Mouse (Mus musculus): ENCODE data around the gene Grin2d. TPM values are rescaled to one million over a fixed set of nuclear protein-coding genes. Genes with fewer than 3 reads are reported as not detected.
A peak's percentile ranks its signal among the peaks of the same experiment; 100 is the strongest.

Gene Grin2d
- total RNA-seq, 2 experiments from 2014 or later = 0.66 to 0.67 TPM

GRCm38 (mm10) chr7:45856950-45857901 lies 21.0 kb downstream of the Grin2d start:
- DNase-seq (ENCODE audit: low spot score in 2 of 2) = no peak

DNA sequence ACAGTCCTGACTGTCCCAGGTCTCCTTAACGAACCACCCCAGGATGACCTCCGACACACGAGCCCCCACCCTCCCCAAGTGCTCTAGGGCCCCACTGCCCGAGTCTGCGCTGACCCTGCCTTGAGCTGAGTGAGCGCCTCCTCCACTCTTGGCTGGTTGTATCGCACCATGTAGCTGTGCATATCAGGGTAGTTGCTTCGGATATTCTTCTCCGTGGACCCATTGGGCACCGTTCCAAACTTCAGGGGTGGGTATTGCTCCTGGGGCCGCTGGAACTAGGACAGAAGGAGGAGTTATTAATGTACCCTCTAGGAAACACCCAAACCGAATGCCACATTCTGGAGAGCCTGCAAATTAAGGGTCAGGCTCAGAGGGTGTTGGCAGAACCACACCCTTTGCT lies 25.1 kb downstream of the Grin2d start:
- no peak for DNase-seq (ENCODE audit: low spot score in 2 of 2)

- DNase-seq (ENCODE audit: low spot score in 2 of 2) = no peak
Measured at GRCm38 (mm10) chr7:45850661-45851060, 27.5 kb downstream of the Grin2d start.

DNA sequence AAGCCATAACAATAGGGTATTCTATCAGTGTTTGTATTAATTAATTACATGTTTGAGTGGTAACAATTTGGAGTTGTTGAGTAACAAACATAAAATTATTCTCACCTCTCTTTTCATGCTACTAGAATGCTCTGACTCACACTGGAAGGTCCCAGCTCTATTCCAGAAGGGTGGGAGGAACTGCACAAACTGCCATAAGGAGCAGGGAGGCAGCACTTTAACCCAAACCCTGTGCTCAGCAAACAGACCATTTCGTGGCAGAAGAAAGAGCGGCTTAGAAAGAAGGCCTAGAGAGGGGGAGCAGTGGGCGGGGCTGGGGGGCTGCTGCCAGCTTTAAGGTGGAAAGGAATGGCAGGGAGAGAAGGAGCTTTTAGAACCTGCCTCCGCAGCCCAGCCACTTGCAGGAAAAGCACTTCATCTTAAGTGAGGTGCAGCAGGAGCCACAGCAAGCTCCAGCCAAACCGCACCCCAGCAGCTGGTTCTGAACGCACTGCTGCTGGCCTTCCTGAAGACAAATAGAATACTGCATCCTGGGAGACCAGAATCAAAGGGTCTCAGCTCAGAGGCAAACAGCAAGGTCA lies 29.6 kb downstream of the Grin2d start:
- no peak for DNase-seq (ENCODE audit: low spot score in 2 of 2)

DNA sequence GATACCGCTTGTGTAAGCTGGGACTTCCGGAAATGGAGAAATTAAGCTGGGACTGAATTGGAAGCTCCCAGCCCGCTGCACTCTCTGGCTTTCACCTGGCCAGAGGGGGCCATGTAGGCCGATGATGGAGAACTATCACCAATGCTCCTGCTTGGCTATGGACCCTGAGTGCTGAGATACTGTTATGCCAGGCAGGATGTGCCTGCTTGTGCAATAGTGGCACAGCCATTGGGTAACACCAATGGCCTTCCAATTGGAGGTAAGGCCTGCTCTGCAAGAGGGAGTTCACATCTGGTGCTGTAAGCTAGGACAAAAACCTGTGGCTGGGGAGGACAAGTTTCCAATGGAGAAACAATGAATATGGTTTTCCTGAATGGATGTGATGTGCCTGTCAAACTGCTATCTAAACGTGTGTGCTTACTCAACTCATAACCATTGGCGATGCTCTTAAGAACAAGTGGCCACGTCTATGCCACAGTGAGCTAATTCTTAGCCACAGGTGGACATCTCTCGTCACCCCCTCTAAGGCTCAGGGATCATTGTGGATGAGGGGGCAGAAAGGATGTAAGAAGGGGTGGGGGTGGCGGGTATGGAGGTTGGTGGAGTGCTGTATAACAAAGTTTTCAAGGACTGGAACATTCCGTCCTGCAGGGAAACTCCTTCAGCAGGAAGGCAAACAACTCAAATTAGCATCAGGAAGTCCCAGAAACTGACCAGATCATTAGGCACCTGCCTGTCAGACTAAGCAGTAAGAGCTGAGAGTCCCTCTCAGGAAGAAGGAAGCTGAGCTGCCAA lies 35.0 kb downstream of the Grin2d start:
- no peak for DNase-seq (ENCODE audit: low spot score in 2 of 2)

GRCm38 (mm10) chr7:45833924-45834323 lies 44.3 kb downstream of the Grin2d start:
- no peak for DNase-seq (ENCODE audit: low spot score in 2 of 2)

DNA sequence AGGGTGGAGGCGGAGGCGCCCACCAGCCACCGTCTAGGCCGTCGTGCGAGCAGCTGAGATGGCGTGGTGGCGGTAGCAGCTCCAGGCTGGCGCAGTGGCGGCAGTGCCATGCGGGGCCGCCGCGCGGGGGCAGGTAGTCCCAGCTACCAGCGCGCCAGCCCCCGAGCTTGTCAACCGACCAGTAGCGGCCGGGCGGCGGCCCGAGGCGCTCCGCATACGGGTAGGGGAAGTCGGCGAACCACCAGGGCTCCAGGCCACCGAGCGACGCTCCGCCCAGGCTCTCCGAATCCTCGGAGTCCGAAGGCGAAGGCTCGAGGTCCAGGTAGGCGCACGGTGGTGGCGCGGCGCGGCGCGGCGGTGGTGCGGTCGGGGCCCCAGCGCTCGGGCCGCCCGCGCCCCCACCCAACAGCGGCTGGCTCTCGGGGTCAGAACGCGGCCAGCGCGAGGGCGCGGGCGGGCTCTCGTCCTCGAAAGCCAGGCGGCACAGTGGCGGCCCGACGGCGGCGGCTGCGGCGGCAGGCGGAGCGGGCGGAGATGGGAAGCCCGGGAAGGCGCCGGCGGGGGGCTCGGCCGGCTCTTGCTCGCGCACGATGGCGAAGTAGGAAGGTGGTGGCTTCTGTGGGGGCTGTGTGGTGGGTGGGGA lies 44.9 kb downstream of the Grin2d start:
- DNase-seq (ENCODE audit: low spot score in 2 of 2) = no peak

DNA sequence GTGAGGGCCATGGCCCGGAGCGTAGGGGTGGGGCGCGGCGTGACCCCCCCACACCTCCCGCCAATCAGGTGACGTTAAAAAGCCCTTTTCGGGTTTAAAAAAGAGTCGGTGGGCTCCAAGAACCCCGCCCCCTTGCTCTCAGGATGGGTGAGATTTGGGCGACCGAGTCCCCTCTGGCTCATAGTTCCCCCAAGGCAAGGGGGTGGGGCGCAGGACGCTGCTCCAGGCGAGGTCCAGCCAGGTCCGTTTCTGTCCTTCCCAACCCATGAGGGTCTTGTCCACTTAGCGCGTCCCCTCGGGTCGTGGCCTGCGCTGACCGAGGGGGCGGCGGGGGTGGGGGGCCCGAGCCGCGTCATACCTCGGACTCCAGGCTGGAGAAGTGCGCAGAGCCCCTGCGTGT lies 45.8 kb downstream of the Grin2d start:
- no peak for DNase-seq (ENCODE audit: low spot score in 2 of 2)

DNA sequence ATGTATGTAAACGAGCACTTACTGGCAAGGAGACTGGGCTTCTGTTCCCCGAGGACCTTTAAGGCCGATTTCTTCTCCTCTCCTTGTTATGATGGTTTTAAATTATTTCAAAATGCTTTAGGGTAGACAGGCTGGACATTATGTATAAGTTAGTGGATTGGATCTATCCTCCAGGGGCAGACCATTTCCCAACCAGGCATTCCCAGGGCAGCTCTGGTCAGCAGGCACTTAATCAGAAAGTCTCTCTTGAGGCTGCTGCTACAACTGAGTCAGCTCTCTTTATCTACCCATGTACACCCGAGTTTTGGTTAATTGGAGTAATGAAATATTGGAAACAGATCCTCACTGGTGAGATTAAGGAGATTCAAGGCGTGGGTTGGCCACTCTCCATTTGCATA lies 47.1 kb downstream of the Grin2d start:
- no peak for DNase-seq (ENCODE audit: low spot score in 2 of 2)

DNA sequence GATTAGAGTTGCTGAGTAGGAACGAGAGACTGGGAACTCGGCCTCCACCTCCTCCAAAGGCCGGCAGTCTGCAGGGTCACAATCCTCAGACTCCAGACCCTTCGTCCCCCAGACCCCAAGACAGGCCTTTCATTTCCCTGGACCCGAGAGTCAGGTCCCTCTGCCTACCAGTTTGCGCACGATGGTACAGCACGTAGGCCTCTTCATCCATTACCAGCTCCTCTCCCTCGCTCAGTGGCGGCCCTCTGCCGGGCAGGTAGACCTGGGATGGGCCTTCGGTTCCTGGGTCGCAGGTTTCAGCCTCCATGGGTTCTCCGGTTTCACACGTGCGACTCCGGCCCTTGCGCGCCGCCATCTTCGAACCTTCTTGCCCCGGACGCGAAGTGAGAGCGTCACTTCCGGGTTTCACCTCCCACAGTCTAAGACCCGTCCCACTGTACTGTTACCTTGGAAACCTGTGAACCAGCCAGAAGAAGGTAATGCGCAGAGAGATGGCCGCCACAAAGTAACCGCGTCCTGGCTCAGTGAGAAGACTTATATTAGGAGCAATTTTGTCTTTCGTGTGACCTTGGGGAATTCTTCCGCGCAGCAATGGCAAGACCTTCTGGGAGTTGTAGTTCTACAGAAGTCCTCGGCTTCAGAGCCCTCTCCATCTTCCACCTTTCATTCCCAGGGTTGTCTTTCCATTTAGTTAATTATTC lies 47.6 kb downstream of the Grin2d start, which contains the start of gene Grwd1:
Gene Grwd1, minus strand, starts transcription at position 518 of the 701 bp plus-strand sequence.
- peak; percentile 77 to 81 for DNase-seq (ENCODE audit: low spot score in 2 of 2)

- no peak for DNase-seq (ENCODE audit: low spot score in 2 of 2)
Measured at GRCm38 (mm10) chr7:45826631-45827030, 51.5 kb downstream of the Grin2d start.

DNA sequence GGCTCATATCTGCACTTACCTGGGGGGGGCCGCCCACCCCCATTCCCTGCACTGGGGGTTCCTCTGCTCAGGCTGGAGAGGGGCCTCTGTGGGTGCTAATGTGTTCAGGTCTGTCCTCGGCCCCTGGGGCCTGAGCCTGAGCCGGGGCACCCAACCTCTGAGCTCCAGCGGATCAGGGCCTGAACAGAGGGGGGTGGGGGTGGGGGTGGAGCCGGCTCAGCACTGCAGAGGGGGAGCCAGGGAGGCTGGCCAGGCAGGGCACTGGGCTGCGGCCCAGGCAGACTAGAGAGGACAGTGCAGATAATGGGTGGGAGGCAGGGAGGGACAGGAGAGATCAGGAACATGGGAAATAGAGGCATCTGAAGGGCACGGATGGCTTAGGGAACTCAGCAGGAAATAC lies 53.6 kb downstream of the Grin2d start, which contains the start of gene Kcnj14:
Gene Kcnj14, minus strand, starts transcription at position 185 of the 400 bp plus-strand sequence.
- no peak for DNase-seq (ENCODE audit: low spot score in 2 of 2)

GRCm38 (mm10) chr7:45820913-45821312 lies 57.3 kb downstream of the Grin2d start:
- DNase-seq (ENCODE audit: low spot score in 2 of 2) = no peak

- DNase-seq (ENCODE audit: low spot score in 2 of 2) = no peak
Measured at GRCm38 (mm10) chr7:45819843-45820242, 58.3 kb downstream of the Grin2d start.

DNA sequence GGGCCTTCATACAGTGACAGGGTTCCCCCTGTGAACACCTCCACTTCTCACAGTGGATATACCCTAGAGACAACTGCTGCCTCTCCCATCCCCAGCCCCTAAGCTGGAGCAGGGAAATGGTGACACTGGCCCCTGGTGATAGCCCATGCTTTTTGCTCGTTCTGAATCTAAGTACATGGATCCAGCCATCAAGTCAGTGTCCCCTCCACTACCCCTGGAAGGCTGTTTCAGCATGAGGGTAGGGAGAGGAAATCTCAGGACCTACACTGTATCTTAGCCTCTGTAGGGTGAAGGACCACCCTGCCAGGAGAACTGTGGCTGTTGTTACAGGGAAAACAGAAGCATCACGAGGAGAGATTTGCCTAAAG lies 62.2 kb downstream of the Grin2d start:
- no peak for DNase-seq (ENCODE audit: low spot score in 2 of 2)

- no peak for DNase-seq (ENCODE audit: low spot score in 2 of 2)
Measured at GRCm38 (mm10) chr7:45815323-45815983, 62.7 kb downstream of the Grin2d start.

DNA sequence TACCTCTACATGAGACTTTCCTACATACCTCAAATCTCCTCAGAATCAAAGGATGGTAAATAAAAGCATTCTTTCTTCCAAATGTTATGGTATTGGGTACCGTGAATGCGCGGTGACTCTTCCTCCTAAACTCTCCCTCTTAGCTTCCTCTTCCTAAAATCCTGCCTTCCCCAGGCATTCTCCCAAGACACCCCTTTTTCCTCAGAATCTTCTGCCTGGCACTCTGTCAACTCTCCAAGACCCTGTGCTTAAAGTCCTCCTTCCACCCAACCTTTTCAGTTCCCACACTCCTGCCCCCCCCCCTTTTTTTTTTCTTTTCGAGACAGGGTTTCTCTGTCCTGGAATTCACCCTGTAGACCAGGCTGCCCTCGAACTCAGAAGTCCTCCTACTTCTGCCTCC lies 63.3 kb downstream of the Grin2d start:
- no peak for DNase-seq (ENCODE audit: low spot score in 2 of 2)

DNA sequence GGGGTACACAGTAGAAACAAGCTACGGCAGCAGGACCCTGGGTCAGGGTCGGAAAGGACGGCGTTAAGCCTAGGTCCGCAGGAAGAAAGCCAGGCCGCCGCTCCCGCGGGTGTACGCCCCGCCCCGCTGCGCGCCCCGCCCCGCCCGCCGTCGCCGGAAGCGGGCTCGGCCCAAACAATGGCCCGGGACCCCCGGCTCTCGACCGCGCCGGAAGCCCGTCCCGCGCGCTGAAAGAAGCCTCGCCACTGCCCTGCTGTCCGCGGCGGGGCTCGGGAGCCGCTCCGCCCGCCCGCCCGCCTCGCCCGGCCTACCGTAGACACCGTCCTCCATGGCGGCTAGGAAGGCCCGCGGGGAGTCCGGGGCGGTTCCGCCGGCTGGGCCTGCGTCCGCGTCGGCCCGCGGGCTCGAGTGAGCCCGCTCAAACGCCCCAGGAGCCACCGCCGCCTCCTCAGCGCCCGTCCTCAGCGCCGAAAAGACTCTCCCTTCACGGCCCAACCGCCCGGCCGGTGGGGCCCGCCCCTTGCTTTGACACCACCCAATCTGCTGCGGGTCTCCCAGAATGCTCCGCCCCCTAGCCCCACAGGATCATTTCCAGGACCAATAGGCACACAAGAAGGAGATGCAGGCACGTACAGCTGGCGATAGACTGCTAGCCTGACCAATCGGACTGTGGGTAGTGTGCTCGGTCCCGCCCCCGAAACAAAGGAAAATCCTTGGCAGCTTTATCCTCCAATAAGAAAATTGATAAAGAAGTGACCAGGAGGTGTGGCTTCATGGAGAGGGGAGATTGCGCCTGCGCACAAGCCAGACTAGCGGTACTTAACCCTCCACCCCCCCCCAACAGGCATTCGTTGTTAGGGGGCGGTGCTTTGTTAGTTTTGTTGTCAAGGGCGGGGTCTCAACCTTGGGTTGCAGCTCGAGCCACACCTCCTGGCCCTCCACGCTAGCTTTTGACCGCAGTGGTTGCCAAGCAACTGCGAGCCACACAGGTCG lies 64.1 kb downstream of the Grin2d start, which contains the start of gene Cyth2:
Gene Cyth2, minus strand, starts transcription at position 795 of the 993 bp plus-strand sequence.
- DNase-seq (ENCODE audit: low spot score in 2 of 2) = peak; percentile 94 to 98

- DNase-seq (ENCODE audit: low spot score in 2 of 2) = no peak
Measured at GRCm38 (mm10) chr7:45812921-45813320, 65.3 kb downstream of the Grin2d start.

Data from adrenal gland, adult 18-20 months (tissue).